Mouse (Mus musculus) thymus, adult 2 months (tissue): Measurements from ENCODE around the gene Pop5. TPM values are rescaled to one million over a fixed set of nuclear protein-coding genes. Genes with fewer than 3 reads are reported as not detected.

ENCODE experiments used
- DNase-seq: peaks from one replicate; pipeline ENCODE4 v3.0.0; 2021
- H3K27ac ChIP-seq: fragments of 200-500 bp; 2 replicates; pipeline ENCODE4 v1.5.1; 2012; ENCODE audit warnings: low read length, control low read depth; ENCODE audit not compliant: control insufficient read depth, insufficient read depth
- H3K27me3 ChIP-seq: fragments of 200-500 bp; 2 replicates; pipeline ENCODE4 v1.6.1; 2012; ENCODE audit warnings: mild to moderate bottlenecking, low read length, moderate library complexity, mixed read lengths; ENCODE audit not compliant: control insufficient read depth, insufficient read depth
- H3K36me3 ChIP-seq: fragments of 200-500 bp; 2 replicates; pipeline ENCODE4 v1.6.1; 2012; ENCODE audit warnings: mild to moderate bottlenecking, low read length, moderate library complexity; ENCODE audit not compliant: control insufficient read depth, insufficient read depth
- H3K4me1 ChIP-seq: fragments of 200-500 bp; replicated peaks from 2 replicates; pipeline ENCODE4 v1.6.1; 2012; ENCODE audit warnings: low read length; ENCODE audit not compliant: control insufficient read depth, insufficient read depth
- H3K4me3 ChIP-seq: fragments of 200-500 bp; 2 replicates; pipeline ENCODE4 v1.5.1; 2012; ENCODE audit warnings: mild to moderate bottlenecking, low read length, control low read depth, moderate library complexity; ENCODE audit not compliant: control insufficient read depth, insufficient read depth
- CTCF ChIP-seq: fragments of 200-500 bp; IDR thresholded peaks from 2 replicates; pipeline ENCODE4 v1.5.1; 2012; ENCODE audit warnings: mild to moderate bottlenecking, control low read depth, low read length, moderate library complexity, borderline replicate concordance; ENCODE audit not compliant: control insufficient read depth, poor library complexity, insufficient read depth; ENCODE audit errors: extremely low read depth
- POLR2A ChIP-seq: fragments of 200-500 bp; IDR thresholded peaks from 2 replicates; pipeline ENCODE4 v1.6.1; 2012; ENCODE audit warnings: mild to moderate bottlenecking, low read length, control low read depth, moderate library complexity; ENCODE audit not compliant: control insufficient read depth, poor library complexity, insufficient read depth; ENCODE audit errors: extremely low read depth
- WGBS: fragments of 180-500 bp; shearing (Covaris S2); methylation state at CpG from one replicate; pipeline ENCODE4 v1.1.7; 2018; 5-methylcytosine and 5-hydroxymethylcytosine counted together
- polyA plus RNA-seq: library from polyadenylated mRNA; depleted of rRNA; stranded (reverse); fragments of >200 nt; gene quantifications from 2 replicates; pipeline ENCODE4 v1.2.3, GENCODE M21; 2012

The Pop5 gene
- polyA plus RNA-seq, 1 experiment, result 166 TPM

DNA sequence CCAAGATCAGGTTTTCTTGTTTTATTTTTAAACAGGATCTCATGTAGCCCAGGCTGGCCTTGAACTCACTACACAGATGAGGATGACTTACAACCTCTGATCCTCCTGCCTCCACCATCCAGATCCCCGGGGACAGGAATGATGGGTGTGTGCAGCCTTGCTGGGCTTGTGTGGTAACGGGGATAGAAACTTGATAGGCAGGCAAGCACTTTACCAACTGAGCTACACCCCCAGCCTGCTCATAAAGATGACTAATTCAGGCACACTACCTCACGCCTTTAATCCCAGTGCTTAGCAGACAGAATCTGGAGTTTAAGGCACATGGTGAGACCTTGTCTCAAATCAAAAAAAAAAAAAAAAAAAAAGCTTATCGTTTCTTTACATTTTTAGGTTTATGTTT, 22.8 kb upstream of the Pop5 start:
- 78% methylated on average over 4 of the region's 4 CpGs for WGBS
- H3K4me3 ChIP-seq, result no peak overlapping the region
- H3K27me3 ChIP-seq, result peaks cover 2% of the 10 kb centered on the region; the same call in 1 of the 2 replicates
- TF ChIP-seq POLR2A (no peak), CTCF (no peak)
- H3K36me3 ChIP-seq, result no peaks in the 10 kb centered on the region
- H3K4me1 ChIP-seq, result no peaks in the 10 kb centered on the region
- DNase-seq, result no peak
- H3K27ac ChIP-seq, result no peak overlapping the region

DNA sequence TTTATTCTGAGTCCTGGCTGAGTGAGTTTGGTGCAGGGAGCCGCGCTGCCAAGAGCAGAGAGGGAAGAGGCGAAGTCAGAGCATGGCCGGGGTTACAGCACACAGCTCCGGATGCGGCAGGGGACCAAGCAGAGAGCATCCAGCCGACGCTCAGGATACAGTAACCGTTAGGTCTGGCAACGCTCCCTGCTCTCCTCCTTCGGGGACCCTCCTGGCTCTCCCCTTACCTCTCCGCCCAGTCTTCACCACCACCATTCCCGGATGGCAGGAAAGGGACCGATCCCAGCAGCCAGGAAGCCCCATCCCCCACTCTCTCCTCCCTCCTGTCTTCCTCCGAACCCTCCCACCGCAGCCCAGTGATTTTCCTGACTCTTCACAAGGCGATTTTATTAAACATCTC, 20.8 kb upstream of the Pop5 start:
- Histone ChIP-seq H3K27ac (no peak overlapping the region), H3K27me3 (peaks cover 2% of the 10 kb centered on the region; the same call in 1 of the 2 replicates), H3K36me3 (no peaks in the 10 kb centered on the region), H3K4me3 (no peak overlapping the region), H3K4me1 (no peaks in the 10 kb centered on the region)
- DNase-seq, result no peak
- 5% methylated on average over 17 of the region's 17 CpGs for WGBS
- TF ChIP-seq CTCF (no peak), POLR2A (no peak)

DNA sequence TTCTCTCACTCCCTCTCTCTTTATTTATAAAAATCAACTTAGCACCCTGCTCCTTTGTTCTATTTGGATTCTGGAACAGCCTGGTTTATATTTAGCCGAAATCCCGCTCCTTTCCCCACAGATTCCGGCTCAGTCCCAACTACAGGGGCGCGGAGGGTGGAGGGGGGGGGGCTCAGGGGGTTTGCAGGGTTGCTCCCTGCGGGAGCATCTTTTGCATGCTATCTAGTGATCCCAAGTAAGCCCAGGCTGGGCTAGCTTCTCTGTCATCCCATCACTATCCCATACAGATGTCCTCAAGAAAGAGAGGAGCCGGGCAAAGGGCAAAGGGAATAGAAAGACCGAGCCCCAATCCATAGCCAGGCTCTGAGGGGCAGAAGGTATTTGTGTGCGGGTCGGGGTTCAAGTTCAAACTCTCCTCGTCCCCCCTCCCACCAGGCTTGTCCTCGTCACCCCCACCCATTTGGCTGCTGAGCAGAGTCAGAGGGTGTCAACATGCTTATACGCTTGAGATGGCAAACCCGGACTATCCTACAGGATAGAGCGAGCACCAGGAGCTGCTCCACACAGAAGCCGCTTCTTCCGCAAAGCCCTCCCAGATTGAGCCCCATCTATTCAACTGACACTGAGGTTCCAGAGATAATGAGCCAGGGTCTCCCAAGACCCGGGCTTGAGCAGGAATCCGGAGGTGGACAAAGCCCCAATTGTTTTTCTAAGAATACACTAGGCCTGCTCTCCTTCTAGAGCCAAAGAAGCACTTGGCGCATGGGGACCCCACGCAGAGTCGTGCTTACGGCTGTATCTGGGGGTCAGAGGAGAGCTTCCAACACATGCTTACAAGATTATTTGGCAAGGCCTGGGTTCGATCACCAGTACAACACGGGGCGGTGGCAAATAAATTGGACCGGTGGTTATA, 20.1 kb upstream of the Pop5 start:
- TF ChIP-seq POLR2A (no peak), CTCF (no peak)
- Histone ChIP-seq H3K27ac (no peak overlapping the region), H3K27me3 (peaks cover 2% of the 10 kb centered on the region; the same call in 1 of the 2 replicates), H3K4me3 (no peak overlapping the region), H3K36me3 (no peaks in the 10 kb centered on the region), H3K4me1 (no peaks in the 10 kb centered on the region)
- no peak for DNase-seq
- 38% methylated on average over 27 of the region's 27 CpGs for WGBS

DNA sequence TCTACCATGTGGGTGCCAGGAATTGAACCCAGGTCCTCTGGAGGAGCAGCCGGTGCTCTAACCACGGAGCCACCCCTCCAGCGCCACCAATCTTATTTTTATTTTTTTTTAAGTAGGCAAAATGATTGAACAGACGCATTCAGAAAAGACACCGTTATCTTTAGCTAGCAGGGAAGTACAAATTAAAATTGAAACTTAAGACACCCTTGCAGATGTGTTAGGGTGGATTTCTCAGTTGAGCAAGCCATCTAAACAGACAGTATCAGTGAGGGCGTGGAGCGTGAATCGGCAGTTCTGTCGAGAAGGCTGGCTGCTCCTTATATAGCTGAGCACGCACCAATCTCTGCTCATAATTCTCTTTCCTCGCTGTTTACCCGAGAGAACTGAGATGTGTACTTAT, 17.6 kb upstream of the Pop5 start:
- H3K36me3 ChIP-seq, result no peaks in the 10 kb centered on the region
- no peak for DNase-seq
- WGBS, result 89% methylated on average over 12 of the region's 12 CpGs
- peaks cover 2% of the 10 kb centered on the region; the same call in 1 of the 2 replicates for H3K27me3 ChIP-seq
- no peak overlapping the region for H3K4me3 ChIP-seq
- TF ChIP-seq CTCF, result no peak
- TF ChIP-seq POLR2A, result no peak
- no peak overlapping the region for H3K27ac ChIP-seq
- H3K4me1 ChIP-seq, result no peaks in the 10 kb centered on the region

DNA sequence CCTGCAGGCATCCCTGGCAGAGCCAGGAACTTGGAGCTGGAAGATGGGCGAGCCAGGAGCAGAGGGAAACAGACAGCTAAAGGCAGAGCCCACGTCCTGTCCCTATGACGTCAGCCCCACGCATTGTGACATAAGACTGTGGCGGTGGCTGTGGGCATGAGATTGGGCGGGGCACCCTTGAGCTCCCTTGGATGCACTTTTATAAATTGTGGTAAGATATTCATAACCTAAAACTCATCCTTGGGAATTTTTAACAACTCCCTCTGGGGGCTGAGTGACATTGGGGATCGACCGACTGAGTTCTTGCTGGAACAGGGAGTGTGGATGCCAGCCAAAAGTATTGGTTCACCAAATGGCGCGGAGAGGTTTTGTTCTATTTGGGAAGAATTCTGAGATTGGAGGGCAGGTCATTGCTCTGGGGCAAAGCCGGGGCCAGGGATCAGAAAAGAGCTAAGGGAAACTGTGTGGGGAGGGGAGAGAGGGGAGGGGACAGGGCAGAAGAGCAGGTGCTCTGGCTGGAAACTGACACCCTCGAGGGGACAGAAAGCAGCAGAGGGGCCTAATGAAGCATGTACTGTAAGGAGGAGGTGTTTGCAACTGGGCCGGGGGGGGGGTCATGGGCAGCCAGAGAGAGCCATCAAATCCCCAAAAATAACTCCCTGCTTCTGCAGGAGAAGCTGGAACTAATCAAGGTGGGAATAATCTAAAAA, 14.6 kb upstream of the Pop5 start:
- DNase-seq, result no peak
- Histone ChIP-seq H3K27ac (no peak overlapping the region), H3K36me3 (no peaks in the 10 kb centered on the region), H3K4me1 (no peaks in the 10 kb centered on the region), H3K4me3 (no peak overlapping the region), H3K27me3 (no peaks in the 10 kb centered on the region; the same call in 1 of the 2 replicates)
- no peak for TF ChIP-seq CTCF
- TF ChIP-seq POLR2A, result no peak
- WGBS, result 50% methylated on average over 13 of the region's 13 CpGs

DNA sequence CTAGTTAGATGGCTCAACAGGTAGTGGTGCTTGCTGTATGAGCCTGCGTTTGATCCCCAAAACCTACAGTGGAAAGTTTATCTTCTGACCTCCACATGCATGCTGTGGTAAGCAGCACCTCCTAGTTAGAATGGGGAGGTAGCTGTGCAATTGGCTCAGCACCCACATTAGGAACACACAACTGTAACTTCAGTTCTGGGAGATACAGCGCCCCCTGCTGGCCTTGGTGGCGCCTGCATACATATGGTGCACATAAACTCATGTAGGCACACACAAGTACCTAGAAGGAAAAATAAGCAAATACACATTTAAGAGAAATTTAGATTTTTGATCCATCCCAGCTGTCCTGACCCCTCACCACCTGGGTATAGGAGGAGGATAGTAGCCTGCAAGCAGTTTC, 13.2 kb upstream of the Pop5 start:
- 76% methylated on average over 3 of the region's 3 CpGs for WGBS
- H3K27me3 ChIP-seq, result no peaks in the 10 kb centered on the region; the same call in 1 of the 2 replicates
- no peak for TF ChIP-seq CTCF
- no peak for TF ChIP-seq POLR2A
- no peak overlapping the region for H3K27ac ChIP-seq
- H3K4me1 ChIP-seq, result no peaks in the 10 kb centered on the region
- H3K36me3 ChIP-seq, result no peaks in the 10 kb centered on the region
- no peak for DNase-seq
- no peak overlapping the region for H3K4me3 ChIP-seq
